Mouse (Mus musculus): ENCODE measurements around the gene Gcsam. TPM values are rescaled to one million over a fixed set of nuclear protein-coding genes. Genes with fewer than 3 reads are reported as not detected.

The Gcsam gene
- polyA plus RNA-seq, 1 experiment from 2014 or later: not detected

DNA sequence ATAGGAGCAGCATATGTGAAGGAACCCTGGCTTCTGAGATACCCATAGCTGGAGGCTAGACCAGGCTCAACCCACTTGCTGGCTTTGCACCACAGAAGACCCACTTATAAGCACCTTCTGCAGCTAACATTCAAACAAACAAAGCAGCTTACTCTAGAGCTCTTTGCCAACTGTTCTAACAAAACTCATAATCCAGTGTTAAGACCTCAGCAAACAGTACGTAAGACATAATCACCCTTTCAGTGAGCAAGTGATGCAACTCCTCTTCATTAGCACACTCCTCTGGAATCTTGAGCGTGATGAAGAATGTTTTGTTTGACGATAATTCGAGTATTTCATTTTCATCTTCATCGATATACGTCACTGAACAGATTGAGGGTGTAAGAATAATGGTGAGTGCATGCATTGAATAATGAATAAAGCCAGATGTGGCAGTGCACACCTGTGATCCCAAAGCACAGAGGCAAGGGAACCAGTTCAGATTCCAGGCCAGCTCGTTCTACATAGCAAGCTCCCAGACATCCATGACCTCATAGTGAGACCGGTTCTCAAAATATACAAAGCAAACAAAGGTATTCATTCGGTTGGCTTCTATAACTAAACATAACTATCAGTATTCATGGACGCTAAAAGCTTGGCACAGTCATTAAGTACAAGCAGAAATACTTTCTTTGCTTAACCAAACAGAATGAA lies 30.0 kb downstream of the Gcsam start:
- ATAC-seq: no peak
- H3K4me3 ChIP-seq (ENCODE audit: low read length): no peak overlapping the region
- WGBS: 87% methylated on average over 10 of the region's 10 CpGs
- no peaks in the 10 kb centered on the region for H3K36me3 ChIP-seq (ENCODE audit: control insufficient read depth, insufficient read depth, low read length)
- no peak overlapping the region for H3K9ac ChIP-seq (ENCODE audit: low read depth, low read length)
- no peak overlapping the region for H3K4me2 ChIP-seq (ENCODE audit: low read length)
- H3K9me3 ChIP-seq (ENCODE audit: control insufficient read depth, low read length): no peaks in the 10 kb centered on the region
- H3K27me3 ChIP-seq (replicated peaks; ENCODE audit: control insufficient read depth, insufficient read depth, low read length): no peaks in the 10 kb centered on the region
- no peak overlapping the region for H3K27ac ChIP-seq (ENCODE audit: low read depth, low read length)
- H3K4me1 ChIP-seq (ENCODE audit: control insufficient read depth, insufficient read depth, low read depth, low read length): no peaks in the 10 kb centered on the region

DNA sequence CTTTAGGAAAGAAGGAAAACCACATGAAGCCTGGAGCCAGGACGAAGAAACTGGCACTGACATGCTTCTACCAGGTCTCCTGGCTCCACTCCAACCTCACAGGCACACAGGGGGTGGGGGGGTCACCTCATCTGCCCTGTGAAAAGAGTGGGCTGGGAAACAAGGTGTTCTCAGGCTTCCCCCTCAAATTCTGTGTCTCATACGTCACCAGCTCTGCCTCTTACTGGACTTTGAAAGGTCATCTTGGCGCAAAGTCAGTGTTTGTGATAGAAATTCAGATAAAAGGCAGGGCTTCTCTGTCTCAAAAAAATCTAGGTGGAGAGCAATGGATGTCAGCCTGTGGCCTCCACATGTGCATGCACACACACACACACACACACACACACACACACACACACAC lies 31.1 kb downstream of the Gcsam start:
- ATAC-seq: no peak
- no peaks in the 10 kb centered on the region for H3K9me3 ChIP-seq (ENCODE audit: control insufficient read depth, low read length)
- H3K27me3 ChIP-seq (replicated peaks; ENCODE audit: control insufficient read depth, insufficient read depth, low read length): no peaks in the 10 kb centered on the region
- H3K4me1 ChIP-seq (ENCODE audit: control insufficient read depth, insufficient read depth, low read depth, low read length): no peaks in the 10 kb centered on the region
- no peak overlapping the region for H3K4me3 ChIP-seq (ENCODE audit: low read length)
- no peak overlapping the region for H3K9ac ChIP-seq (ENCODE audit: low read depth, low read length)
- H3K27ac ChIP-seq (ENCODE audit: low read depth, low read length): no peak overlapping the region
- no peaks in the 10 kb centered on the region for H3K36me3 ChIP-seq (ENCODE audit: control insufficient read depth, insufficient read depth, low read length)
- no peak overlapping the region for H3K4me2 ChIP-seq (ENCODE audit: low read length)
- WGBS: 73% methylated on average over 3 of the region's 3 CpGs

DNA sequence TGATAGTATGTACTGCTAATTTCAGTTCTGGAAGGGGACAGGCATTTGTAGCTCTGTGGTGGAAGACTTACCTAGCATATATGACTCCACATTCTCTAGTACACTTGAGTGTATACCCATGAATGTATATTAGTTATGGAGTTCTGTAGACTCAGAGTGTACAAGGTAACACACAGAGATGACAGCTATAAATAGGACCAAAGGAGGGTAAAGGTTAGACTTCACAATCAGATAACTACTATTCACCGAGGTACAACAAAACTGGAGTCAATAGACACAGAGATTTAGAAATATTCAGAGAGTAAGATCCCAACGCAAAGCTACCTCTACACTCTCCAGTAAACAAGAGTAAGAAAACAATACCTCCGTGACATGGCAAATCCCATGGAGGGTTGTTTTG lies 33.8 kb downstream of the Gcsam start:
- Histone ChIP-seq H3K36me3 (ENCODE audit: control insufficient read depth, insufficient read depth, low read length) (no peaks in the 10 kb centered on the region), H3K27me3 (replicated peaks; ENCODE audit: control insufficient read depth, insufficient read depth, low read length) (no peaks in the 10 kb centered on the region), H3K4me2 (ENCODE audit: low read length) (no peak overlapping the region), H3K9ac (ENCODE audit: low read depth, low read length) (no peak overlapping the region), H3K27ac (ENCODE audit: low read depth, low read length) (no peak overlapping the region), H3K4me1 (ENCODE audit: control insufficient read depth, insufficient read depth, low read depth, low read length) (no peaks in the 10 kb centered on the region), H3K9me3 (ENCODE audit: control insufficient read depth, low read length) (no peaks in the 10 kb centered on the region), H3K4me3 (ENCODE audit: low read length) (no peak overlapping the region)
- 88% methylated on average over 3 of the region's 3 CpGs for WGBS
- ATAC-seq: no peak

DNA sequence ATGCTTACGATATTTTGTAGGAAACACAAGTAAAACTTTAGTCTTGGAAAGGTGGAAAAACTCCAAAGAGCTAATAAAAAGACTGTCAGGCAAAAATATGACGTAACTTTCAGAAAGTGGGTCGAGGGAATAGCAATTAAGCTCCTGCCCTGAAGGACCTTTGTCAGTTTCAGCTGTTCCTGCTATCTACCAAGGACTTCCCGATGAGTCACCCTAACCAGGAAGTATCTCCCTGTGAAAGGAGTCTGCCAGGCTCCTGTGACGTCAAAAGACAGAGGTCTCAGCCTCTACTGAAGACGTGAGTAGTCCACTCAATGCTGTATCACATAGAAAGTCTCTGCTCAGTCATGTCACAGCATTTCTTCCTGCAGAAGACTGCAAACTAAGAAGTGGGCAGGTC lies 34.2 kb downstream of the Gcsam start:
- ATAC-seq: no peak
- no peaks in the 10 kb centered on the region for H3K27me3 ChIP-seq (replicated peaks; ENCODE audit: control insufficient read depth, insufficient read depth, low read length)
- H3K4me3 ChIP-seq (ENCODE audit: low read length): no peak overlapping the region
- WGBS: 74% methylated on average over 6 of the region's 6 CpGs
- no peak overlapping the region for H3K9ac ChIP-seq (ENCODE audit: low read depth, low read length)
- no peaks in the 10 kb centered on the region for H3K9me3 ChIP-seq (ENCODE audit: control insufficient read depth, low read length)
- H3K4me2 ChIP-seq (ENCODE audit: low read length): no peak overlapping the region
- H3K36me3 ChIP-seq (ENCODE audit: control insufficient read depth, insufficient read depth, low read length): no peaks in the 10 kb centered on the region
- no peak overlapping the region for H3K27ac ChIP-seq (ENCODE audit: low read depth, low read length)
- H3K4me1 ChIP-seq (ENCODE audit: control insufficient read depth, insufficient read depth, low read depth, low read length): no peaks in the 10 kb centered on the region

DNA sequence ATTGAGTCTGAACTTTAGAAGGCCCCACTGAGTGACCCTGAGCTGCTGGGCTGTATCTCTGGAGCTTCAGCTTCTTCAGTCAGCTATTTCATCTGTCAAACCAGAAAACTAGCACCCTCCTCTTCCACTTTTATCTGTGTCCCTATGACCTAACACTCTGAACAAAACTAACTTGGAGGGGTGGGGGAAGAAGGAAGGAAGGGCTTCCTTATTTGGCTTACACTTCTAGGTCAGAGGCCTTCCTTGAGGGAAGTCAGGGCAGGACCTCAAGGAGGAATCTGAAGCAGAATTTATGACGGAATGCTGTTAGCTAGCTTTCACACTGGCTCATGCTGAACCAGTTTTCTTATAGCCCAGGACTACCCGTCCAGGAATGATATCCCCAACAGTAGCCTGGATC lies 41.3 kb downstream of the Gcsam start:
- Histone ChIP-seq H3K9me3 (ENCODE audit: control insufficient read depth, low read length) (no peaks in the 10 kb centered on the region), H3K9ac (ENCODE audit: low read depth, low read length) (no peak overlapping the region), H3K4me2 (ENCODE audit: low read length) (no peak overlapping the region), H3K36me3 (ENCODE audit: control insufficient read depth, insufficient read depth, low read length) (no peaks in the 10 kb centered on the region), H3K4me1 (ENCODE audit: control insufficient read depth, insufficient read depth, low read depth, low read length) (peaks cover 5% of the 10 kb centered on the region; the same call in 1 of the 2 replicates), H3K4me3 (ENCODE audit: low read length) (no peak overlapping the region), H3K27me3 (replicated peaks; ENCODE audit: control insufficient read depth, insufficient read depth, low read length) (no peaks in the 10 kb centered on the region), H3K27ac (ENCODE audit: low read depth, low read length) (no peak overlapping the region)
- no peak for ATAC-seq
- WGBS: 78% methylated on average over 2 of the region's 2 CpGs

DNA sequence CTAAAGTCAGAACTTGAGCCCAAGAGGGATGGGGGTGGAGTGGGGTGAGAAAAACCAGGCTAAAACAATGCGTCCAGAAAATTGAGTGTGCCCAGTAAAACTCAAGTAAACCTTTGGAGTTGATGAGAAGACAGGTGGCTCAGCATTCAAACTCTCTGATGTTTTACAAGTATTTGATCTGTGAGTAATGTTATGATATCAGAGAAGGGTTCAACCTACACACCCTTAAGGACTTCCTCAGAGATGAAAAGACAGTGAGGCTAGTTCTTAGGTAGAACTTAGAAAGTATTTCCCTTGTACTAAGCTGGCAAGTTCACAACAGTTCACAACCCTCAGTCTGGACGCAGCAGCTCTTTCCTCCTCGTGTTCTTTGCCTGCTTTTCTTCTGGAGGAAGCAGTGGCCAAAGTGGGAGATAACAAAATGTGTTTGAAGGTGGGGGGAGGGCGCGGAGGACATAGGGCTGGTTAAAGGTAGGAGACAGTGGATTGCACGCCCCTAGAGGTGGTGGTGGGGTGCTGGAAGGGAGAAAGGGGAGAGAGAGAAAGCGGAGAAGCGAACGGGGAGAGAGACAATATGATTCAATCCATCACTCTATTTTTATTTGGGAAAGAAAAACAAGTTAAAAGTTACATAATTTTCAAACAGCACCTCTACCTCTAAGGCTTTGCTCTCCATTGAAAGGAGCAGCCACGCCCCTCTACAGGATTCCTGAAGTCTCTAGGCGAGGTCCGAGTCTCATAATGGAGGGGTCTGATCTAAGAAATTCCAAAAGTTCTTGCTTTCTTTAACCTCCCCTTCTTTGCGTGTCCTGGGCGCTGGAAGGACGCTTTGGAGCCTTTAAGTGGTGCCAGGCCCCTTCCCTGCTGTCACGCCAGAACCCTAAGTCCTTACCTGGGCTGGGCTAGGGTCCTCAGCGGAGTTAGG lies 43.1 kb downstream of the Gcsam start:
- Histone ChIP-seq H3K4me1 (ENCODE audit: control insufficient read depth, insufficient read depth, low read depth, low read length) (peaks cover 5% of the 10 kb centered on the region; the same call in 1 of the 2 replicates), H3K4me2 (ENCODE audit: low read length) (peak overlapping the region; percentile 66), H3K4me3 (ENCODE audit: low read length) (peak overlapping the region; percentile 38), H3K36me3 (ENCODE audit: control insufficient read depth, insufficient read depth, low read length) (no peaks in the 10 kb centered on the region), H3K9ac (ENCODE audit: low read depth, low read length) (0 out of 2 replicates have a peak overlapping the region, but pooled peaks have one; percentile 33), H3K27me3 (replicated peaks; ENCODE audit: control insufficient read depth, insufficient read depth, low read length) (no peaks in the 10 kb centered on the region), H3K27ac (ENCODE audit: low read depth, low read length) (no peak overlapping the region), H3K9me3 (ENCODE audit: control insufficient read depth, low read length) (no peaks in the 10 kb centered on the region)
- no peak for ATAC-seq
- 14% methylated on average over 17 of the region's 17 CpGs for WGBS

DNA sequence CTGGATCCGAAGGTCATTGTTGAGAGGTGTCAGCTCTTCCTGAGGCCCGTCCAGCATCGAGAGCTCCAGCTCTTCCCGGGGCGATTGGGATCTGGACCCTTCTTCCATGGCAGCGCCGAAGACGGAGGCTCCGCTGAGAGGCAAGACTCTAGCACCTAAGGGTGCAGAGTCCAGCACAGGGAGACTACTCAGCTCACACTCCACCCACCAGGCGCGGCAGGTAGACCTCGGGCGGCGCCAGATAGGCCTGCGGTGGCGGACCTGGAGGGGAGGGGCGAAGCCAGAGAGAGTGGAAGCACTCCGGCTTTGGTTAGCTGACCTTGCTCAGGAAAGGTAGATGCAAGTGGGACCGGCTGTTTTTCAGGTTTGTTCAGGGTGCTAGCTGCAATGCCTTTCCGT lies 43.8 kb downstream of the Gcsam start, which contains the start of gene BC016579:
BC016579 (minus strand) TSS at position 135 of the 399 bp plus-strand sequence.
- Histone ChIP-seq H3K4me2 (ENCODE audit: low read length) (peak within 1 kb of the TSS; percentile 66), H3K9me3 (ENCODE audit: control insufficient read depth, low read length) (no peaks in the 10 kb centered on the region), H3K4me3 (ENCODE audit: low read length) (peak within 1 kb of the TSS; percentile 38), H3K9ac (ENCODE audit: low read depth, low read length) (0 out of 2 replicates have a peak within 1 kb of the TSS, but pooled peaks have one; percentile 33), H3K36me3 (ENCODE audit: control insufficient read depth, insufficient read depth, low read length) (no peaks in the 10 kb centered on the region), H3K27me3 (replicated peaks; ENCODE audit: control insufficient read depth, insufficient read depth, low read length) (no peaks in the 10 kb centered on the region), H3K4me1 (ENCODE audit: control insufficient read depth, insufficient read depth, low read depth, low read length) (peaks cover 5% of the 10 kb centered on the region; the same call in 1 of the 2 replicates), H3K27ac (ENCODE audit: low read depth, low read length) (no peak within 1 kb of the TSS)
- ATAC-seq: 0 out of 2 replicates have a peak, but pooled peaks have one; percentile 37
- 2% methylated on average over 20 of the region's 20 CpGs for WGBS

DNA sequence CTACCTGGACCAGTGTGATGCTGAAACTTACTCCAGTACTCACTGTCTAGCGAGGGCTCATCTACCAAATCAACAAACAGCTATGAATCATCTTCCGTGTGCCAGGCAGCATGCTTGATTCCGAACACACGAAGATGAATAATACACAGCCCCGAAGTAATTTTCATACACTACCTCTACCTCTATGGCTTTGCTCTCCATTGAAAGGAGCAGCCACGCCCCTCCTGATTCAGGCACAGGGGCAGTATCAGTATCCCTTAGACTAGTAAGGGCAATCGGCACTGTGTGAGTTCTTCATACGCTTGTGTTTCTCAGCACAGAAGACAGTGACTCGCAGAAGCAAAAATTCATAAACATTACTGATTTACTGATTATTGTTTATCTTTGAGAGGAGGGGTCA lies 44.3 kb downstream of the Gcsam start:
- 67% methylated on average over 9 of the region's 9 CpGs for WGBS
- Histone ChIP-seq H3K9ac (ENCODE audit: low read depth, low read length) (no peak overlapping the region), H3K4me3 (ENCODE audit: low read length) (no peak overlapping the region), H3K9me3 (ENCODE audit: control insufficient read depth, low read length) (no peaks in the 10 kb centered on the region), H3K4me1 (ENCODE audit: control insufficient read depth, insufficient read depth, low read depth, low read length) (peaks cover 5% of the 10 kb centered on the region; the same call in 1 of the 2 replicates), H3K27me3 (replicated peaks; ENCODE audit: control insufficient read depth, insufficient read depth, low read length) (no peaks in the 10 kb centered on the region), H3K4me2 (ENCODE audit: low read length) (no peak overlapping the region; the same call in 1 of the 2 replicates), H3K36me3 (ENCODE audit: control insufficient read depth, insufficient read depth, low read length) (no peaks in the 10 kb centered on the region), H3K27ac (ENCODE audit: low read depth, low read length) (no peak overlapping the region)
- ATAC-seq: no peak

DNA sequence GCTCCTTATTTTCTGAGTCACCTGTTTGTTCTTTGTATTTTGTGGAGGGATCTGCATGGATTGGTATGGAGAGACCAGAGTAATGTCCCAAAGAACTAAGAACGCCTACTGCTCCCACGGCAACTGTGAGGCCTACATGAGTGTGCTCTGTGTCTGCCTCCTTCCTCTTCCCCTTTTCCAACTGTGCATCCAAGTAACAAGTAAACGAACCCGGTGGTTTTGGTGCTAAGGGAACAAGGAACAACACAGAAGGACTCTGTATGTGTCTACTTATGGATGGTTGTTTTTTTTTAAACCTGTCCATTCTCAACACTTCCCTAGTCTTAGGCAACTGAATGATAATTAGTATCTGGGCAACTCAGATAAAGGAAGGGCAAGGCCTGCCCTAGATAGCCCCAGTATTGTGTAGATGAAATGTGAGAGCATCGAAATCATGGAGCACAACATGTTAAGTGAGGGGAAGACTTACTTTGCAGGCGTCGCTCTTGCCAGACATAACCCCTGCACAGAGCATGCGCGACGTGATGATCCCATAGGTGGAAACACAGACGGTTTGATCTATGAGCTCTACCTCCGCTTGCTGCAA lies 47.5 kb downstream of the Gcsam start:
- 92% methylated on average over 12 of the region's 12 CpGs for WGBS
- ATAC-seq: no peak
- no peak overlapping the region for H3K27ac ChIP-seq (ENCODE audit: low read depth, low read length)

More for the DNA sequence above, 47.5 kb downstream of the Gcsam start:
- H3K4me1 ChIP-seq (ENCODE audit: control insufficient read depth, insufficient read depth, low read depth, low read length): peaks cover 5% of the 10 kb centered on the region; the same call in 1 of the 2 replicates
- no peaks in the 10 kb centered on the region for H3K36me3 ChIP-seq (ENCODE audit: control insufficient read depth, insufficient read depth, low read length)
- H3K9ac ChIP-seq (ENCODE audit: low read depth, low read length): no peak overlapping the region
- H3K4me3 ChIP-seq (ENCODE audit: low read length): no peak overlapping the region
- H3K9me3 ChIP-seq (ENCODE audit: control insufficient read depth, low read length): no peaks in the 10 kb centered on the region
- no peaks in the 10 kb centered on the region for H3K27me3 ChIP-seq (replicated peaks; ENCODE audit: control insufficient read depth, insufficient read depth, low read length)
- no peak overlapping the region for H3K4me2 ChIP-seq (ENCODE audit: low read length)

Data from hindbrain, embryonic 16.5 days (tissue).